Mouse (Mus musculus) neural tube, embryonic 11.5 days (tissue): ENCODE measurements around the gene Olfr11. TPM values are rescaled to one million over a fixed set of nuclear protein-coding genes. Genes with fewer than 3 reads are reported as not detected.

Source experiments
- ATAC-seq: fragments of 200-750 bp; cut with Nextera tagmentation; 2 replicates; pipeline ENCODE4 v1.8.0; 2017; ENCODE audit warnings: moderate number of reproducible peaks, mild to moderate bottlenecking, moderate TSS enrichment, moderate library complexity; ENCODE audit not compliant: insufficient read depth, low FRiP score, low TSS enrichment
- DNase-seq: peaks from one replicate; pipeline ENCODE4 v3.0.0-alpha.2; 2015; ENCODE audit warnings: low spot score
- H3K27ac ChIP-seq: fragments of 300-500 bp; sonication (generic); 2 replicates; pipeline ENCODE4 v1.5.1; 2014; ENCODE audit warnings: low read depth, mild to moderate bottlenecking, low read length
- H3K27me3 ChIP-seq: fragments of 300-500 bp; sonication (generic); 2 replicates; pipeline ENCODE4 v1.6.1; 2014; ENCODE audit warnings: mild to moderate bottlenecking, low read length, mixed read lengths; ENCODE audit not compliant: control insufficient read depth, insufficient read depth
- H3K36me3 ChIP-seq: fragments of 300-500 bp; sonication (generic); 2 replicates; pipeline ENCODE4 v1.6.1; 2014; ENCODE audit warnings: mild to moderate bottlenecking, low read length, moderate library complexity, mixed read lengths; ENCODE audit not compliant: control insufficient read depth, insufficient read depth
- H3K4me1 ChIP-seq: fragments of 300-500 bp; sonication (generic); 2 replicates; pipeline ENCODE4 v1.6.1; 2014; ENCODE audit warnings: low read length, mixed read lengths; ENCODE audit not compliant: control insufficient read depth, insufficient read depth
- H3K4me2 ChIP-seq: fragments of 300-500 bp; sonication (generic); 2 replicates; pipeline ENCODE4 v1.6.1; 2014; ENCODE audit warnings: low read depth, mild to moderate bottlenecking, moderate library complexity
- H3K4me3 ChIP-seq: fragments of 300-500 bp; sonication (generic); 2 replicates; pipeline ENCODE4 v1.5.1; 2014; ENCODE audit warnings: low read depth, low read length
- H3K9ac ChIP-seq: fragments of 300-500 bp; sonication (generic); 2 replicates; pipeline ENCODE4 v1.6.1; 2014; ENCODE audit warnings: mild to moderate bottlenecking, low read length
- H3K9me3 ChIP-seq: fragments of 300-500 bp; sonication (generic); 2 replicates; pipeline ENCODE4 v1.6.1; 2016; ENCODE audit warnings: low read length; ENCODE audit not compliant: control insufficient read depth
- WGBS: fragments of 180-500 bp; shearing (Covaris S2); extraction: QIAGEN DNeasy Blood & Tissue Kit; methylation state at CpG from one replicate; pipeline ENCODE4 v1.1.7; 2014; 5-methylcytosine and 5-hydroxymethylcytosine counted together
- polyA plus RNA-seq: library from polyadenylated mRNA; unstranded; fragments of >200 nt; fragmentation: Nextera tagmentation; extraction: Ambion mirVana; gene quantifications from 2 replicates; pipeline ENCODE4 v1.2.1, GENCODE M21; 2014

The Olfr11 gene
- polyA plus RNA-seq, result not detected in 2 replicates

DNA sequence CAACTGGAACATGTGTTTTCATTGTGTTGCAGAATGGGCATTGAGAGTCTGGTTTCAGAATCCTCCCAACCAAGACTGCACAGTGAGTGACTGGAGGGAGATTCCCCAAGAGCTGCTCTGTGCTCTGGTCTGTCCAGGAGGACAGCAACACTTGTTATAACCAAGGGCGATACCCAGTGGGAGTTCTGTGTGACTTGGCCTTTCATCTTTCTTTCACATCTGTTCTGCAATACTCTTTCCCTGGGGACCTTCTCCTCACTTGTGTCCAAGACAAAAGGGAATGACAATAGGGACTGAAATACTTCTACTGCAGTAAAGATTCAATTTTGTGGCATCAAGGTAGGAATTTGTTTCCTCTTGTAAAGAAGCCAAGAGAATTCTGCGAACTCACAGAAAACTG, at the start of gene Olfr11:
Gene Olfr11, minus strand, starts transcription at position 101 of the 400 bp plus-strand sequence.
- Histone ChIP-seq H3K4me2 (no peak within 1 kb of the TSS), H3K27me3 (no peaks in the 10 kb centered on the region), H3K9me3 (no peaks in the 10 kb centered on the region), H3K4me1 (no peaks in the 10 kb centered on the region), H3K4me3 (no peak within 1 kb of the TSS), H3K36me3 (no peaks in the 10 kb centered on the region), H3K9ac (no peak within 1 kb of the TSS), H3K27ac (no peak within 1 kb of the TSS)
- no peak for DNase-seq
- ATAC-seq, result no peak
- 83% methylated on average over 2 of the region's 2 CpGs for WGBS

- Histone ChIP-seq H3K4me1 (no peaks in the 10 kb centered on the region), H3K4me3 (no peak within 1 kb of the TSS), H3K27ac (no peak within 1 kb of the TSS), H3K9ac (no peak within 1 kb of the TSS), H3K27me3 (no peaks in the 10 kb centered on the region), H3K4me2 (no peak within 1 kb of the TSS), H3K36me3 (no peaks in the 10 kb centered on the region), H3K9me3 (no peaks in the 10 kb centered on the region)
- ATAC-seq (no peak), DNase-seq (no peak)
- 79% methylated on average over 2 of the region's 2 CpGs for WGBS
Observed at GRCm38 (mm10) chr13:21677305-21677704, 35.0 kb upstream of the Olfr11 start, which contains the start of gene Olfr1360. Gene Olfr1360 (minus strand): TSS chr13:21677405.

DNA sequence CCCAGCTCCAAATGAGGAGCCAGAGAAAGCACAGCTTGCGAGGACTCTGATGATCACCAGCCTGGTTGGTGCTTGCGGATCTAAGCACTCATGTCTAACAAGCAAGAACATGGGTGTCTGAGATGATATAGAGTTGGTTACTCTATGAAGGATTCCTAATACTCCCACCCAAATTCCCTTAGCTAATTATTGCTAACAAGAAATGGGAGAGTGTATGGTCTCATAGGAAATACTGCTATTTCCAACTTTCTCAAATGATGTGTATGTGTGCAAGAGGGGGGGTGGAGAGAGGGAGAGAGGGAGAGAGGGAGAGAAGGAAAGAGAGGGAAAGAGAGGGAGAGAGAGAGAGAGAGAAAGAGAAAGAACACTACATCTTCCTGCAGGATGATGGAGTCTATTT, 21.0 kb upstream of the Olfr11 start, which contains the start of gene Olfr1361:
Gene Olfr1361, minus strand, starts transcription at position 101 of the 400 bp plus-strand sequence.
- ATAC-seq, result no peak
- no peak within 1 kb of the TSS for H3K27ac ChIP-seq
- H3K9me3 ChIP-seq, result no peaks in the 10 kb centered on the region
- H3K4me2 ChIP-seq, result no peak within 1 kb of the TSS
- no peaks in the 10 kb centered on the region for H3K4me1 ChIP-seq
- no peak for DNase-seq
- H3K36me3 ChIP-seq, result no peaks in the 10 kb centered on the region
- 69% methylated on average over 2 of the region's 2 CpGs for WGBS
- H3K27me3 ChIP-seq, result no peaks in the 10 kb centered on the region
- H3K9ac ChIP-seq, result no peak within 1 kb of the TSS
- no peak within 1 kb of the TSS for H3K4me3 ChIP-seq

GRCm38 (mm10) chr13:21613922-21614321, 28.4 kb downstream of the Olfr11 start, which contains the start of gene Olfr1362:
Gene Olfr1362 (minus strand): TSS chr13:21614022.
- ATAC-seq (no peak), DNase-seq (no peak)
- H3K4me3 ChIP-seq, result no peak within 1 kb of the TSS
- H3K9me3 ChIP-seq, result no peaks in the 10 kb centered on the region
- no peak within 1 kb of the TSS for H3K27ac ChIP-seq
- no peaks in the 10 kb centered on the region for H3K27me3 ChIP-seq
- H3K4me2 ChIP-seq, result no peak within 1 kb of the TSS
- no peaks in the 10 kb centered on the region for H3K4me1 ChIP-seq
- H3K36me3 ChIP-seq, result no peaks in the 10 kb centered on the region
- H3K9ac ChIP-seq, result no peak within 1 kb of the TSS

- H3K36me3 ChIP-seq, result no peaks in the 10 kb centered on the region
- H3K4me3 ChIP-seq, result no peak overlapping the region
- DNase-seq, result no peak
- no peaks in the 10 kb centered on the region for H3K27me3 ChIP-seq
- H3K4me2 ChIP-seq, result no peak overlapping the region
- ATAC-seq, result no peak
- H3K4me1 ChIP-seq, result no peaks in the 10 kb centered on the region
- H3K27ac ChIP-seq, result no peak overlapping the region
- H3K9ac ChIP-seq, result no peak overlapping the region
- H3K9me3 ChIP-seq, result 0 out of 2 replicates have a peak, but pooled peaks cover 2% of the 10 kb centered on the region
- WGBS, result 57% methylated on average over 2 of the region's 2 CpGs
Observed at GRCm38 (mm10) chr13:21591618-21592017, 50.7 kb downstream of the Olfr11 start.

Other genes starting within 250 kb of the Olfr11 start
- gene Zkscan3, start 239.8 kb downstream of the Olfr11 start, polyA plus RNA-seq, result 79.8 and 84.7 TPM in 2 replicates
- gene Pgbd1, start 201.5 kb downstream of the Olfr11 start, polyA plus RNA-seq, result 4.1 and 4.9 TPM in 2 replicates
- 14.9 and 17.5 TPM in 2 replicates for gene Zscan26, start 188.8 kb downstream of the Olfr11 start, polyA plus RNA-seq
- gene Nkapl, start 174.0 kb downstream of the Olfr11 start, polyA plus RNA-seq, result 2.5 and 3.2 TPM in 2 replicates
- 4.0 and 4.5 TPM in 2 replicates for gene Zkscan4, start 163.6 kb downstream of the Olfr11 start, polyA plus RNA-seq
- gene Gm10065, start 163.1 kb downstream of the Olfr11 start, polyA plus RNA-seq, result 3.5 TPM in 1 of 2 replicates, not detected in the other
- gene AK157302, start 147.3 kb downstream of the Olfr11 start, polyA plus RNA-seq, result 0.15 and 0.61 TPM in 2 replicates
- gene Gm11273, start 141.1 kb downstream of the Olfr11 start, polyA plus RNA-seq, result 3.5 and 6.3 TPM in 2 replicates
- 10.5 and 12.1 TPM in 2 replicates for gene Zkscan8, start 111.4 kb downstream of the Olfr11 start, polyA plus RNA-seq
- 0.12 and 0.23 TPM in 2 replicates for gene Olfr1366, start 99.7 kb downstream of the Olfr11 start, polyA plus RNA-seq
- gene Olfr1535, start 82.6 kb downstream of the Olfr11 start, polyA plus RNA-seq, result 0.05 TPM in 1 of 2 replicates, not detected in the other
- not detected in 2 replicates for gene Olfr1364, start 60.8 kb downstream of the Olfr11 start, polyA plus RNA-seq
- not detected in 2 replicates for gene Olfr1362, start 28.5 kb downstream of the Olfr11 start, polyA plus RNA-seq
- 0.08 TPM in 1 of 2 replicates, not detected in the other for gene Olfr1361, start 20.9 kb upstream of the Olfr11 start, polyA plus RNA-seq
- not detected in 2 replicates for gene Olfr1360, start 34.9 kb upstream of the Olfr11 start, polyA plus RNA-seq
- not detected in 2 replicates for gene Olfr1359, start 55.6 kb upstream of the Olfr11 start, polyA plus RNA-seq
- 2.1 and 2.3 TPM in 2 replicates for gene Hist1h2bl, start 73.6 kb upstream of the Olfr11 start, polyA plus RNA-seq
- gene Hist1h2ai, start 73.9 kb upstream of the Olfr11 start, polyA plus RNA-seq, result 13.2 and 19.5 TPM in 2 replicates
- gene Hist1h3h, start 75.1 kb upstream of the Olfr11 start, polyA plus RNA-seq, result 5.6 and 23.9 TPM in 2 replicates
- gene Hist1h2bm, start 79.5 kb upstream of the Olfr11 start, polyA plus RNA-seq, result 4.3 and 4.6 TPM in 2 replicates
- gene Hist1h4j, start 92.5 kb upstream of the Olfr11 start, polyA plus RNA-seq, result 1.1 and 1.4 TPM in 2 replicates
- 1.8 and 2.3 TPM in 2 replicates for gene Hist1h4k, start 108.0 kb upstream of the Olfr11 start, polyA plus RNA-seq
- 8.1 and 9.3 TPM in 2 replicates for gene Hist1h2ak, start 111.3 kb upstream of the Olfr11 start, polyA plus RNA-seq
- gene Hist1h2bn, start 111.6 kb upstream of the Olfr11 start, polyA plus RNA-seq, result 2.1 and 3.2 TPM in 2 replicates
- 15.4 and 16.9 TPM in 2 replicates for gene Hist1h1b, start 138.1 kb upstream of the Olfr11 start, polyA plus RNA-seq
- 228 and 229 TPM in 2 replicates for gene Hist1h3i, start 140.9 kb upstream of the Olfr11 start, polyA plus RNA-seq
- 11.7 and 14.0 TPM in 2 replicates for gene Hist1h2an, start 144.7 kb upstream of the Olfr11 start, polyA plus RNA-seq
- gene Hist1h2bp, start 144.9 kb upstream of the Olfr11 start, polyA plus RNA-seq, result 2.2 and 2.6 TPM in 2 replicates
- 20.3 and 20.8 TPM in 2 replicates for gene Hist1h2bq, start 167.7 kb upstream of the Olfr11 start, polyA plus RNA-seq
- not detected in 2 replicates for gene Hist1h2ao, start 167.9 kb upstream of the Olfr11 start, polyA plus RNA-seq
- not detected in 2 replicates for gene Hist1h4m, start 169.2 kb upstream of the Olfr11 start, polyA plus RNA-seq
- 10.5 and 15.6 TPM in 2 replicates for gene Hist1h4n, start 189.7 kb upstream of the Olfr11 start, polyA plus RNA-seq
- gene Hist1h2ap, start 191.0 kb upstream of the Olfr11 start, polyA plus RNA-seq, result 4,141 and 4,626 TPM in 2 replicates
- gene Hist1h2br, start 191.2 kb upstream of the Olfr11 start, polyA plus RNA-seq, result 20.0 TPM in 2 replicates